Mouse (Mus musculus): Measurements from ENCODE around the gene Fndc3b. TPM values are rescaled to one million over a fixed set of nuclear protein-coding genes. Genes with fewer than 3 reads are reported as not detected.

Fndc3b gene
- total RNA-seq, 2 experiments from 2014 or later: 58.5 to 69.4 TPM

DNA sequence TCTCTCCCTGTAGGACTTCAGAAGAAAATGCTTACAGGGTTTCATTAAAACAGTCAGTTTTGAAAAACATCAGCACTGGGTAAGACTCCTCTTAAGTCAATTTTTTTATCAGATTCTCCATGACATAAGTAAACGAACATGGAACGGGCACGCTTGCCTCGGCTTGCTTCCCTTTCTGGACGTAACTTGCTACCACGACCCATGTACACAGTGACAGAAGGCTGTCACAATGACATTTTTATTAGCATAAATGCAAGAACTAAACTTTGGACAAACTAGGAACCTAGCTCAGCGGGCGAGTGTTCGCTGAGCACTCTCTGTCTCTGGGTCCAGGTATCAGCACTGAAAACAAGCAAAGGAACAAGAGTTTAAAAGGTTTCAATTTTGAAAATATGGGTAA, 136.9 kb downstream of the Fndc3b start:
- DNase-seq (ENCODE audit: low spot score): no peak
- intact Hi-C loops (cut with DNase I): no loop called here

- no peak for DNase-seq (ENCODE audit: low spot score)
- intact Hi-C loops (cut with DNase I): no loop called here
These were observed 137.6 kb downstream of the Fndc3b start for GRCm38 (mm10) chr3:27573458-27573857.

DNA sequence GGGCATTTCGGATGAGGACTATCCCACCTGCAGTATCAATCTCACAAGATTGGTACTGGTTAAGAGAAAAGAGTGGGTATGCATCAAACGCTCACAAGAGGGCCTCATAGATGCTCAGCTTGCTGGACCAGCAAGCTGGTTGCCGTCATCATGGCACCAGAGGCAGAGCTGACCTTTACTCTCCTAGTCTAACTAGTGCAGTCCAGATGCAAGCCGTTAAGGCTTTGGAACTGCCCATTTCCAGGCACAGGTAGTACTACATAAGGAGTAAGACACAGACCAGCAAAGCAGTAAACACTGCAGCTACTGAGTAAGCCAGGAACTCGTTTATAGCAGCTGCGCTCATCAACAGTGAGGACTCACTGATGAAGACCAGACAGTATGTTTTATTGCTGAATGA, 138.8 kb downstream of the Fndc3b start:
- intact Hi-C loops (cut with DNase I): no loop called here
- no peak for DNase-seq (ENCODE audit: low spot score)

DNA sequence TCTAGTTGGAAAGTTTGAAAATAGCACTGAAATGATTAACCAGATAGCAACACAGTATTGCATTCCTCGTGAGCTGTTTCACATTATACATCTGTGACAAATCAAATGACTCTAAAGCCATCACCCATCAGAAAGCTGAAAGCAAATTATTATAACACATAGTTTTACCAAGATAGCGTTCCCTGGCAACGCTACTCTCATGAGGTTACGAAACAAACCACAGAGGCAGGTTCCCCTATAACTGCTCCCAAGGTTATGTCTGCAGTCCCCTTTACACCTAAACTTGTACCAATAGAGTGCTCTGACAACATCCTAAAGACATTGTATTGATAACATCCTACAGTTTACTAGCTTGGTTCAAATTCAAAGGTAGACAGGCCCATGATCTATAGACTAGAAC, 145.8 kb downstream of the Fndc3b start:
- no peak for DNase-seq (ENCODE audit: low spot score)
- intact Hi-C loops (cut with DNase I): no loop called here

DNA sequence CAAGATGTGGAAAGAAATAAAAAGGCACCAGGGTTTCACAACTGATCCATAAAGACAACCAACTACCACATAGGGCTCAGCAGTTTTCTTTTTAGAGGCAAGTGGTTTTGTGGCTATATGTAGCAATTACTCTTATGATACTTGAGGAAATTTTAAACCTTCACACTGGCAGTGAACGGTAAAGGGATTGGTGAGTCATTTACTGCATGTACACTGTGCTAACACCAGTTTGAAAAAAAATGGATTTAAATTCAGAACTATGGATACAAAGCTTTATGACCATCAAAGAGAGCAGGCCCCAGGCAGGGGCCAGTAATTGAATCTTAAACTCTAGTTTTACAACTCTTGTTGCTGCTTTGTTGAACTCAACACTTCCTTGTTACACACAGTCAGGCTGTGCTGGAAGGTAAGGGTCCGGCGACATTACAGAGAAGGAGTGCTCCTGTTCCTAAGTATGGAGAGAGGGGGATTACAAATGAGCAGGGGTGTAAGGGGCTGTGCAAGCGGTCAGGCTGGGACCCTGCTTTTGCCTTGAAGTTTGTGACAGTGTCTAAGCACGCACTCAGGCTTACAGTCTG, 148.0 kb downstream of the Fndc3b start:
- intact Hi-C loops (cut with DNase I): no loop called here
- DNase-seq (ENCODE audit: low spot score): no peak

DNA sequence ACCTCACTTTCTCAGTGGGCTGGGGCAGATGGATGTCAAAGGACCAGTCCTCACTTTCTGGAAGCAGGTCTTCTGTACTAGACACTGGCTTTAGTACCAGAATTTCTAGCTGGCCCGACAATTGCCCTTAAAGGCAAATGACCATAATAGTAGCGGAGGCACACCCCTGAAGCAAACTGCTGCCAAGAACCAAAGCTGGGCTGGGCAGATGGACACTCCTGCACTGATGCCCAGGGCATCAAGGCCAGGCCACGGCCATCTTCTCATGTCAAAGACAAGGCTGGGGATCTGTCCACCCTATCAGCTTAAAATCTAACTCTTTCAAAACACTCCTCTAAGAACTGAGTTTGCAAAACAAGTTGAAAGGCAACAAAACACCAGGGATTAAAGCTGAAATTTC, 148.6 kb downstream of the Fndc3b start:
- intact Hi-C loops (cut with DNase I): no loop called here
- no peak for DNase-seq (ENCODE audit: low spot score)

GRCm38 (mm10) chr3:27561921-27562320, 149.2 kb downstream of the Fndc3b start:
- intact Hi-C loops (cut with DNase I): no loop called here
- no peak for DNase-seq (ENCODE audit: low spot score)

GRCm38 (mm10) chr3:27559316-27559715, 151.8 kb downstream of the Fndc3b start:
- intact Hi-C loops (cut with DNase I): no loop called here
- DNase-seq (ENCODE audit: low spot score): no peak

- intact Hi-C loops (cut with DNase I): no loop called here
- DNase-seq (ENCODE audit: low spot score): no peak
These were observed 153.8 kb downstream of the Fndc3b start for GRCm38 (mm10) chr3:27557100-27558004.

GRCm38 (mm10) chr3:27555401-27555940, 155.6 kb downstream of the Fndc3b start:
- DNase-seq (ENCODE audit: low spot score): no peak
- intact Hi-C loops (cut with DNase I): no loop called here

DNA sequence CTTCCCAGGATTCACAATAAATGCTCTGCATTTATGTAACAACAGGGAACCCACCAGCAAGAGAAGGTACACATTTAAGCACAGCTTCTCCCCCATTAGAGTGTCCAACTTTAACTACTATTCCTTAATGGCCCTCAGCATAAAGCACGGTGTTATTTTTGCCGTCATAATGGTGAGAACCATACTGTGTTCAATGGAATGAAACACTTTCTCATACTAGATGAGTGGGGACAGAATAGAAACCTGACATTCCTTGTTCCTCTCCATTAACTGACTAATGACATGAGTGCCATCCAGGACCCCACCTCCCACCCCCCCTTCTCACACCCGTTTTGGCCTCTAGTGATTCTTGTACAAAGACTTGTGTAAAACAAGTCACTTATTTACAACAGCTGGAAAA, 156.8 kb downstream of the Fndc3b start:
- intact Hi-C loops (cut with DNase I): no loop called here
- DNase-seq (ENCODE audit: low spot score): no peak

DNA sequence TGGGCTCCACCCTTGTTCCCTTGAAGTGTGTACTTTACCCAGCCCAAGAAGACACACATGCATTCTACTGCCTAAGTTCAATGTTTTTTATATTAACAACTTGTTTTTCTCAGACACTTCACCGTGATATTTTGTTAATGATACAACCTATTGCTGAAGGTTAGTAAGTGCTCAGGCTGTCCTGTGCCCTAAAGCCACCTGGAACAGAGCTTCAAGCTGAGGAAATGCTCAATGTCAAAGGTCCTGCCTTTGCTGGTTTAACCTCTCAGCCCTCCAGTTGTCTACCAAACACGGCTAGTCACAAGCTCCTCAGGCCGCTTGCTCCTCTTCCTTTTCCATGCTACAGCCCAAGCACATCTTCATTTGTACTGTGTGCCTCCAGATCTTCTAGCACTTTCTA, 157.3 kb downstream of the Fndc3b start:
- DNase-seq (ENCODE audit: low spot score): no peak
- intact Hi-C loops (cut with DNase I): no loop called here

GRCm38 (mm10) chr3:27551005-27551404, 160.1 kb downstream of the Fndc3b start:
- intact Hi-C loops (cut with DNase I): no loop called here
- no peak for DNase-seq (ENCODE audit: low spot score)

GRCm38 (mm10) chr3:27550409-27550808, 160.7 kb downstream of the Fndc3b start:
- intact Hi-C loops (cut with DNase I): no loop called here
- DNase-seq (ENCODE audit: low spot score): no peak

DNA sequence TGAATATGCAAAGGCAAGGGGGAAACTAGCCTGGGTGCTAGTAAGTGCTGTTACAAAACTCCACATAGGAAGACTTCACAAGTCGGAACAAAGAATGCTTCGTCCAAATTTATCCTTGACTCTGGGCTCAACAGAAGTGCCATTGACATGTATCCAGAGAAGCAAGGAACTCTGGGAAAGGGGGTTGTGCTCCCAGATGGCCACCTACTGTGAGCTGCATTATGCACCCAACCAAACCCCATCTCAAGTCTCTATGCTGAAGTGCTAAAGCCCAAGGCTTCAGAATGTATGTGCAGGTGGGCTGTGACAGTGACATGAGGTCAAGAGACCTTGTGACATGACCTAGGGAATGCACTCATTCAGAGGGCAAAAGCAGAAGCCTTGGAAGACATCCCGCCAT, 165.5 kb downstream of the Fndc3b start:
- intact Hi-C loops (cut with DNase I): no loop called here
- DNase-seq (ENCODE audit: low spot score): no peak

GRCm38 (mm10) chr3:27544061-27544460, 167.0 kb downstream of the Fndc3b start:
- intact Hi-C loops (cut with DNase I): no loop called here
- no peak for DNase-seq (ENCODE audit: low spot score)

DNA sequence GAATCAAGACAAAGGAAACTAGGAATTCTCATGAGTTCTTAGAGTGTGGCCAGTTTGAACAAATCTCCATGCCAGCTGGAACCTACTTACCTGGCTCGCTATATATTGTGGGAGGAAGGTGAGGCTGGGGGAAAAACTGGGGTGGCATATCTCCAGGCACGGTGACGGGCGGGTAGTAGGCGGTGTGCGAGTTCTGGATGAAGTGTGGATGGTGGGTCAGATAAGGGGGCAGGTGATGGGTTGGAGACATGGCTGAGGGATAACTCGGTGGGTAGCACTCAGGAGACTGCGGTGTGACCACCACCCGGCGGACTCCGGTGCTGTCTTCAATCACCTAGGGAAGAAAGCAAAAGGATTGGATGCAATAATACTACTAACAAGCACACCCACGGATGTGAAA, 169.3 kb downstream of the Fndc3b start:
- intact Hi-C loops (cut with DNase I): no loop called here
- DNase-seq (ENCODE audit: low spot score): no peak

GRCm38 (mm10) chr3:27541181-27541580, 169.9 kb downstream of the Fndc3b start:
- DNase-seq (ENCODE audit: low spot score): no peak
- intact Hi-C loops (cut with DNase I): no loop called here

DNA sequence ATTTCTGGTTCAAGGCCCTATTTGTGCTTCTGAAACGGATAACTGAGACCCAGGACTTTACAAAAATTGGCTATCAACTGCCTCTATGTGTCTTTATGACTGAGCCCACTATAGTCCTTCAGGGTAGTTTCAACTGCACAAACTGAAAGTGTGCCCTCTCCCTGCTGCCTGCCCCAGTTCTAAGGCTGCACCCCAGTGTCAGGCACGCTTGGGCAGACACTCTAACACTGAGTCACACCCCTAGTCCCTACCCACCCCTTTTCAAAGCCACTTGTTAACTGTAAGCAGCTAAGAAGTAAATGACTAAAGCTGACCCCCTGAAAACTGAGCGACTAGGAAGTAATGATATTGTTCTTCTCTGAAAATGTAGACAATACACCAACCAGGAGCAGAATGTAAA, 176.9 kb downstream of the Fndc3b start:
- no peak for DNase-seq (ENCODE audit: low spot score)
- intact Hi-C loops (cut with DNase I): no loop called here

DNA sequence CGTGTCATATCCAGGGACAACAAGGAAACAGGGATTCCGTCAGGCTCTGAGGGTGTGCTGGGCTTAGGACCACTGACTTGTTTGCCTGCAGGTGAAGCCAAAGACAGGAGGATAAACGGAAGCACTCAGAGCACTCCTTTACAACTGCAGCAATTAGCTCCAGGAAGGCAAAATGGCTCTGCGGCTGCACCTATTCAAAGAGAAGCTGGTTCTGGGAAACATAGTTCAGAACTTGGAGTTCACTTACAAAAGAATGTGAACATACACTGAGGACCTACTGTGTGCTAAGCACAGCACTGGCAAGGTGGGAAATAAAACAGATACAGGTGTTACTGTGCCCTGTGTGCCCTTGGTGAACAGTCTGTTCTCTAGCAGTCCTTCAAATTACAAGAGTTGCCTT, 177.4 kb downstream of the Fndc3b start:
- intact Hi-C loops (cut with DNase I): no loop called here
- DNase-seq (ENCODE audit: low spot score): no peak

GRCm38 (mm10) chr3:27531993-27532392, 179.1 kb downstream of the Fndc3b start:
- no peak for DNase-seq (ENCODE audit: low spot score)
- intact Hi-C loops (cut with DNase I): no loop called here
